Mouse (Mus musculus) liver, postnatal 0 days (tissue): ENCODE data around the gene Synpr.

Source experiments
- CTCF ChIP-seq: sonication (generic); IDR thresholded peaks from 2 replicates; pipeline ENCODE4 v1.5.1; 2016; ENCODE audit warnings: antibody characterized with exemption, low read depth
- EP300 ChIP-seq: IDR thresholded peaks from 2 replicates; pipeline ENCODE4 v1.6.1; 2016; ENCODE audit warnings: antibody characterized with exemption, low read depth, mild to moderate bottlenecking

DNA sequence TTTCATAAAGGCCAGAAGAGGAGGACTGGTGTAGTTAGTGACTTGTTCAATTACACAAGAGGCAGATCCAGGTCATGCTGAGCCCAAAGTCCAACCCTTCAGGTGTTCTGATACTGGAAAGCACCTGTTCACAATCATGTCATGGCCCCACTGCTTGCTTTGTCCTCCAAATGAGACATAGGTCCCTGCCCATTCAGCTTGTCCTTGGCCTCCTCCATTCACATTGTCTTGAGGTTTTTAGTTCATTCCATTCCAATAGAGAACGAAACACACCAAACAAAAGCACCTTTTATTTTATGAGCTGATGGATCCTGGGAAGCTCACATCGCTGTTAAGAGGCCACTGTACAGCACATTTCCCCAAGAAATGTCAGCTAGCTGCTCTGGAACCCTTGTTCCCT is 184.6 kb downstream of the Synpr start:
- no peak for TF ChIP-seq CTCF
- no peak for TF ChIP-seq EP300
